Mouse (Mus musculus) heart, embryonic 11.5 days (tissue): ENCODE measurements around the gene Cfap65. TPM values are rescaled to one million over a fixed set of nuclear protein-coding genes. Genes with fewer than 3 reads are reported as not detected.

ENCODE experiments used
- ATAC-seq: fragments of 200-750 bp; cut with Nextera tagmentation; replicated peaks from 2 replicates; pipeline ENCODE4 v1.8.0; 2017; ENCODE audit warnings: moderate library complexity; ENCODE audit not compliant: insufficient number of reproducible peaks, low FRiP score, low TSS enrichment
- H3K27ac ChIP-seq: fragments of 300-500 bp; sonication (generic); 2 replicates; pipeline ENCODE4 v1.5.1; 2014; ENCODE audit warnings: mild to moderate bottlenecking, low read depth, low read length
- H3K27me3 ChIP-seq: fragments of 300-500 bp; sonication (generic); 2 replicates; pipeline ENCODE4 v1.6.1; 2014; ENCODE audit warnings: mild to moderate bottlenecking, low read length, mixed read lengths; ENCODE audit not compliant: control insufficient read depth, insufficient read depth
- H3K36me3 ChIP-seq: fragments of 300-500 bp; sonication (generic); 2 replicates; pipeline ENCODE4 v1.6.1; 2014; ENCODE audit warnings: mild to moderate bottlenecking, low read length, moderate library complexity, mixed read lengths; ENCODE audit not compliant: control insufficient read depth, insufficient read depth
- H3K4me1 ChIP-seq: fragments of 300-500 bp; sonication (generic); 2 replicates; pipeline ENCODE4 v1.6.1; 2014; ENCODE audit warnings: low read length; ENCODE audit not compliant: control insufficient read depth, insufficient read depth
- H3K4me2 ChIP-seq: fragments of 300-500 bp; sonication (generic); 2 replicates; pipeline ENCODE4 v1.6.1; 2014; ENCODE audit warnings: mild to moderate bottlenecking, moderate library complexity
- H3K4me3 ChIP-seq: fragments of 300-500 bp; sonication (generic); 2 replicates; pipeline ENCODE4 v1.5.1; 2014; ENCODE audit warnings: low read depth, low read length
- H3K9ac ChIP-seq: fragments of 300-500 bp; sonication (generic); 2 replicates; pipeline ENCODE4 v1.6.1; 2014; ENCODE audit warnings: mild to moderate bottlenecking, low read depth, low read length, moderate library complexity
- H3K9me3 ChIP-seq: fragments of 300-500 bp; sonication (generic); replicated peaks from 2 replicates; pipeline ENCODE4 v1.6.1; 2016; ENCODE audit warnings: low read length; ENCODE audit not compliant: control insufficient read depth
- WGBS: fragments of 180-500 bp; shearing (Covaris S2); extraction: QIAGEN DNeasy Blood & Tissue Kit; methylation state at CpG from one replicate; pipeline ENCODE4 v1.1.7; 2014; ENCODE audit not compliant: insufficient replicate concordance; 5-methylcytosine and 5-hydroxymethylcytosine counted together
- polyA plus RNA-seq: library from polyadenylated mRNA; unstranded; fragments of >200 nt; fragmentation: Nextera tagmentation; extraction: Ambion mirVana; gene quantifications from 2 replicates; pipeline ENCODE4 v1.2.1, GENCODE M21; 2014

Cfap65 gene
- polyA plus RNA-seq, 1 experiment from 2014 or later = not detected

DNA sequence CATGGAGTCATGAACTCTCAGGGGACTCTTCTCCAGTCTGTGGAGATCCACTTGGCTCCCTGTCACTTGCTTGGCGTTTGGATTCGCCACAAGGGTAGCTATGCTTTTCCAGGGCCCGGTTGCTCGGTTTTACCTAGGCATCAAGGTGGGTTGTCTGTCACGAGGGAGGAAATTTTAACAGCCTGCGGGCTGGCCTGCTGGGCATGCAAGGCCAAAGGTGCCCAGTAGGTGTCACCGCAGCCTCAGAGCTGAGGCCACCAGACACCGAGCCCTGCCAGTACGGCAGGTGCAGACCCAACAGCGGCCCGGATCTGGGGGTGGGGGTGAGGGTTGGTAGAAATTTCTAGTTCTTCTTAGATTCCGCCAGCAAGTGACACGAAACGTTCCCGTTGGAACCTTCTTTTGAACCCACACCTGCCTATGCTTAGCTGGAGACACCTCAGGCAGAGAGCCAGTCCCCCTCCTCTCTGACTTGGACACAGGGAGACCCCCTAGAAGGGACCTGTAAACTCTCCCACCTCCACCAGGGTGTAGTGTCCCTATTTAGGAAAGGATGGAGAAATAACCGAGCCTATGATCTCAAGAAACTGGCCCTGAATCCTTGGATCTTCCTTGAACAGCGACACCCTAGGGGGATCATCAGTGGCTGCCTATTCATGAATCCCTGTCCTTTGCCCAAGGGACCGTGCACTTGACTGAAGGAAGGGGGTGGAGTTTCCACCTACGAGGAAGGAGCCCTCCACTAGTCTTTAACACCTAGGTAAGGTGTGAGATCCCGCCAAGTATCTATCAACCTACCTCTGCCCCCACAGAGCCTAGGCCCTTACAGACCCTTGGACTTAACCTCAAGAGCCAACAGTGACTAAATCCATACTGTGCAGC, 13.6 kb upstream of the Cfap65 start:
- ATAC-seq = no peak
- Histone ChIP-seq H3K36me3 (no peaks in the 10 kb centered on the region), H3K4me1 (peaks cover 15% of the 10 kb centered on the region; the same call in 1 of the 2 replicates), H3K4me2 (peak overlapping the region; percentile 65), H3K9ac (no peak overlapping the region), H3K9me3 (no peaks in the 10 kb centered on the region), H3K27ac (no peak overlapping the region), H3K4me3 (peak overlapping the region; percentile 2; the same call in 1 of the 2 replicates), H3K27me3 (peaks cover 93% of the 10 kb centered on the region)
- WGBS = 2% methylated on average over 20 of the region's 20 CpGs

DNA sequence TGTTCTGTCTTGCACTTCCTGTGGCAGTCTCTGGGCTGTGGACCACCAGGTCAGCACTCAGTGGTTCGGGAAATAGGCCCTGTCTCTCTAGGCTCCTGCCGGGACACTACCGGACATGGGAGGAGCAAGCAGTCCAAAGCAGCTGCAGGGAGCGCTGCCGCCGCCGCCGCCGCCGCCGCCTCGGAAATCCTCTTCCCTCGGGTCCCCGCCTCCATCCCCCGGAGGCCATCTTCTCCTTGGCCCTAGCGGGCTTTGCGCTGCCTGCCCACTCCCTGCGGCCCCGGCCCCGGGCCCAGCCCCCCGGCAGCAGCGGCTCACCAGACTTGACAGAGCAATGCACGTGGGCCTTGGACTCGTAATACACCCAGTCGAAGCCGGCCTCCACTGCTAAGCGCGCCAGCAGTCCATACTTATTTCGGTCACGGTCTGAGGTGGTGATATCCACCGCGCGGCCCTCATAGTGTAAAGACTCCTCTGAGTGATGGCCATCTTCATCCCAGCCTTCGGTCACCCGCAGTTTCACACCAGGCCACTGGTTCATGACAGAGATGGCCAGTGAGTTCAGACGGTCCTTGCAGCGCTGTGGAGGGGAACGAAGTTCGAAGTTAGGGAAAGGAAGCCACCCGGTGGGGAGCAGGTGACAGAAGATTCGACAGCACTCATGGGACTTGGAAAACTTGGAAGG, 12.7 kb upstream of the Cfap65 start:
- Histone ChIP-seq H3K27me3 (peaks cover 92% of the 10 kb centered on the region), H3K4me3 (peak overlapping the region; percentile 32), H3K4me2 (peak overlapping the region; percentile 65), H3K4me1 (peaks cover 15% of the 10 kb centered on the region; the same call in 1 of the 2 replicates), H3K36me3 (no peaks in the 10 kb centered on the region), H3K9me3 (no peaks in the 10 kb centered on the region), H3K9ac (no peak overlapping the region), H3K27ac (no peak overlapping the region)
- ATAC-seq = no peak
- WGBS = 3% methylated on average over 41 of the region's 41 CpGs

DNA sequence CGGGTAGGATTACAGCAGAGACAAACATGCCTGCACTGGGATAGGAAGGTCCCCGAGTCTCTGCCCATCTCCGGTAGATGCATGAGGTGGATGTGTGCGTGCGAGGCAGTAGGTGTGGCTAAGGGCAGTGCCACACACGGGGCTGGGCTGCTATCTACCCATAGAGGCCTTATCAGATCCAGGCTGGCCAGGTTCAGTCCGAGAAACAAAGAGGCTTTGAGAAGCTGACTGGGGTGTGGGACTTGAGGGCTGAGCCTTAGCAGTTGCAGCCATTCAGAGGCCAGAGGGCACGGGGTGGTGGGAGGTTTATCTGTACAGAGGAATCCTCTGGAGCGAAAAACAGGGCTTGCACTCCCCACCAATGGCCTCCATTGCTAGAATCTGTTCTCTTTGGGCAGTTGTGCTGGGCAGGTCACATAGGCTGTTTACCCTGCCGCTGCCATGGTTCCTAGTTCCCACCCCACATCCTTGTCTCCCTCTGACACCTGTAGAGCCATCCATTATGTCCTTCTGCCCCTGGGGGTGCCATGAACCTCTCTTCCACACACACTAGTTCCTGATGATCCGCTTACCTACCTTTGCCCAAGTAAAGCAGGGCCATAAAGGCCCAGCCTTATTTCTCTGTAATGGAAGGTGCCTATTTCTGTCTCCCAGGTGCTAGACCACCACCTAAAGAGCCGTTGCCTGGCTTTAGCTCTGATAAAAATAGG, 6.4 kb upstream of the Cfap65 start:
- H3K4me1 ChIP-seq = no peaks in the 10 kb centered on the region
- H3K36me3 ChIP-seq = no peaks in the 10 kb centered on the region
- ATAC-seq = no peak
- WGBS = 51% methylated on average over 12 of the region's 12 CpGs
- no peak overlapping the region for H3K4me3 ChIP-seq
- H3K9me3 ChIP-seq = no peaks in the 10 kb centered on the region
- H3K4me2 ChIP-seq = no peak overlapping the region
- H3K27me3 ChIP-seq = peaks cover 46% of the 10 kb centered on the region
- no peak overlapping the region for H3K9ac ChIP-seq
- H3K27ac ChIP-seq = no peak overlapping the region

DNA sequence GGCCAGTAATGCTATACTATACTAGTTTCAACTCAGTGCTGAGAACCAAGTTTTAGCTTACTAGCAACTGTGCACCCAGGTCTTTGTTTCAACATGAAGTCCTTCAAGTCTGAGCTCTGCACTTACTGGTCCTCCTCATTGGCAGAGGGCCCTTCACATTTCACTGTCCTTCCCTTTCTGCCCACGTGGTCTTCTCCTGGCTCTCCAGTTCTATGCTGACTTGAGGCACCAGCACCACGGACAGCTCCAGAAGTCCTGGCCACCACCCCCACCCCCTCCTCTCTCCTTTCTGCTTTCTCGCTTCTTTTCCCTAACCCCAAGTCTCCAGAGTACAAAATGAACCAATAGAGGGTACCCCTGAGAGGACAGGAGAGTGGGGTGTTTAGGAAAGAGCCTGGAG, 4.4 kb upstream of the Cfap65 start:
- H3K27ac ChIP-seq = no peak overlapping the region
- H3K4me3 ChIP-seq = no peak overlapping the region
- H3K4me1 ChIP-seq = no peaks in the 10 kb centered on the region
- ATAC-seq = no peak
- H3K36me3 ChIP-seq = no peaks in the 10 kb centered on the region
- no peak overlapping the region for H3K4me2 ChIP-seq
- no peak overlapping the region for H3K9ac ChIP-seq
- no peaks in the 10 kb centered on the region for H3K9me3 ChIP-seq
- 7% methylated on average over 3 of the region's 3 CpGs for WGBS
- H3K27me3 ChIP-seq = peaks cover 40% of the 10 kb centered on the region

DNA sequence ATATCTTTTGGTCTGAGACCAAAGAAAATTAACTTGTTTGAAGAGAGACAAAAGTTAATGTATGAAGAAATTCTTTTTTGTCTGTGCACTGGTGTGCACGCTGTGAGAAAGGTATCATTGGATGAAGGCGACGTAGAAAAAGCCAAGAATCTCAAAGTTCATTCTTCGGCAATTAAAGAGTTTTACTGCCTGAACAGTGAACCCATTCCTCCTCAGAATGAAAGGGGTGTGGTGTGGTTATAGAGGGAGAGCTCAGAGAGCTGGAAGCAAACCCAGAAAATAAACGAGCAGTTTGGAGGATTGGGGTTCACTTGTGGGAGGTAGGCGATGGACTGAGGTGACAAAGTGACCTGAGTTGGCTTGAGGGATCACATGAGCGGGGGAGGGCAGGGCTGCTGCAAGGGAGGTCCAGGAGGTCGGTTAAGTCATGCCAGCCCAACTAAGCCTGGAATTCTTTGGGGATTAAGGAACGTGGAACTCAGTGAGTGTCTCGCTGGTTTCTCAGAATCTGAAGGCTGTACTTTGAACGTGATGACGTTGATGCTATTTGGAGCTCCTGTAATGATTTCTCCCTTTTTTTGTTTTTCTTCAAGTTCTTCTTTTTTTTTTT, 927 bp upstream of the Cfap65 start:
- no peaks in the 10 kb centered on the region for H3K36me3 ChIP-seq
- no peak overlapping the region for H3K9ac ChIP-seq
- 45% methylated on average over 12 of the region's 12 CpGs for WGBS
- no peaks in the 10 kb centered on the region for H3K9me3 ChIP-seq
- H3K27me3 ChIP-seq = peaks cover 35% of the 10 kb centered on the region
- no peak overlapping the region for H3K27ac ChIP-seq
- no peak overlapping the region for H3K4me3 ChIP-seq
- H3K4me2 ChIP-seq = no peak overlapping the region
- ATAC-seq = no peak
- H3K4me1 ChIP-seq = no peaks in the 10 kb centered on the region

DNA sequence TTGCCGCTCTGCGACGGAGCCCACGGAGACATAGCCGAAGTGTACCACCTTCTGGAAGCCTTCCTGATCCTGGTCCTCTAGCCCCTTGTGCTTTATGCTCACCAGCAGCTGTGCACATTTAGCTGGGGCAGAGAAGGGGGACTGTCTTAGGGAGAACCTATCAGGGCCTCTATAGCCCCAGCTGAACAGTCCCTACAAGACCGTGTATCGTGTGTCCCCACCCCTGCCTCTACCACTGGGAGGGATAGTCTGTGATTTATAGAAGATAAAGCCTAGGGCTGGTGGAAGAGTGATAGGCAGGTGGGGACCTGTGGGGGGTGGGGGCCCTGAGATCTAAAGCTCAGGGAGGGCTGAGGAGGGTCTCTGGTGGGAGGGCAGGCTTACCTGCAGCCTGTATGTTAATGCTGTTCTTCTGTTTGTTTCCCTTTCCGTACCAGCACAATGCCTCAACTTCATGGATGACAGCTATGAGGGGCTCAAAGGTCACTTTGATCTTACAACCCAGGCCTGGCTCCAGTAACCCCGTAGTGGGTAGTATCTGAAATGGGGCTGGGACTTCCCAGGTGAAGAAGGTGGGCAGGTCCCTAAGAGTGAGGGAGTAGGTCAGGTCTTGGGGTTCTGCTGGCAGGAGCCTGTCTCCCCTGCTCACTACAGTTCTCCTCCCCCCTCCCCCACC, 7.6 kb downstream of the Cfap65 start:
- 73% methylated on average over 9 of the region's 9 CpGs for WGBS
- no peaks in the 10 kb centered on the region for H3K36me3 ChIP-seq
- no peak overlapping the region for H3K4me2 ChIP-seq
- H3K9ac ChIP-seq = no peak overlapping the region
- H3K4me3 ChIP-seq = no peak overlapping the region
- H3K27ac ChIP-seq = no peak overlapping the region
- peaks cover 46% of the 10 kb centered on the region for H3K27me3 ChIP-seq
- no peaks in the 10 kb centered on the region for H3K9me3 ChIP-seq
- no peak for ATAC-seq
- H3K4me1 ChIP-seq = no peaks in the 10 kb centered on the region

DNA sequence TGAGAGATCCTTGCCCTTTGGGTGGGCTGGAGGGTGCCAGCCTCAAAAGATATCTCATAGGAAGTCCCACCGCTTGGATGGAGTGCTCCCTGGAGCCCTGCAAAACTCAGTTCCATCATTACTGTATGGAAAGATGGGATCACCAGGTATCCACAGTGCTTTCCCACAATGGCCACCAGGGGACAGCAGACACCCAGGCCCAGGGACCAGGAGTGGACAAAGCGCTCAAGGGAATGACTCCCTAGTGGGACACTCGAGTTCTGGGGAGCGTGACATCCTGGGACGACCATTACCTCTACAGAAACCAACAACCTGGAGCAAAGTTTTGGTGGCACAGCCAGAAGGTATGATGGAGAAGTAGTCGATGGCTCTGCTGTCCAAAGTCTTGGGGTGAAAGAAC, 8.7 kb downstream of the Cfap65 start:
- Histone ChIP-seq H3K9ac (no peak overlapping the region), H3K27ac (no peak overlapping the region), H3K36me3 (no peaks in the 10 kb centered on the region), H3K27me3 (peaks cover 50% of the 10 kb centered on the region), H3K9me3 (no peaks in the 10 kb centered on the region), H3K4me2 (no peak overlapping the region), H3K4me1 (no peaks in the 10 kb centered on the region), H3K4me3 (no peak overlapping the region)
- WGBS = 39% methylated on average over 6 of the region's 6 CpGs
- no peak for ATAC-seq

DNA sequence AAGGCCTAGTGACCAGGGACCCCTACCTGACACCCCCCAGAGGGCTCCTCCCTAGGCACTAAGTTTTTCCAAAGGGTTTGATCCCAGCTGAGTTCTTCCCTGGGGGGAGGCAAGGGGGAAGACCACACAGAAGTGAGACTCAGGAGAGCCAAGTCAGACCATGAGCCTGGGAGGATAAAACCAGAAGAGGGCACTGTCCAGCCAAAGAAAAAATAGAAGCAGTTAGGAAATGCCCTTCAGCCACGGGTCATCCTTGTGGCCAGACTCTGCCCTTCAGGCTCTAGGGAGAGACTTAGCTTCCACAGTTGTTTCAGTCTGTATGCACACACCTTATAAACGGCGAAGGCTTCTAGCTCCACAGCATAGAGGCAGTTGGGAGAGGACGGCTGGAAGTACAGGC, 10.9 kb downstream of the Cfap65 start:
- Histone ChIP-seq H3K9me3 (no peaks in the 10 kb centered on the region), H3K36me3 (no peaks in the 10 kb centered on the region), H3K4me1 (no peaks in the 10 kb centered on the region), H3K4me2 (no peak overlapping the region), H3K27me3 (peaks cover 46% of the 10 kb centered on the region), H3K4me3 (no peak overlapping the region), H3K9ac (no peak overlapping the region), H3K27ac (no peak overlapping the region)
- WGBS = 53% methylated on average over 4 of the region's 4 CpGs
- no peak for ATAC-seq
